Mouse (Mus musculus): ENCODE measurements around the gene 1700023F06Rik. TPM values are rescaled to one million over a fixed set of nuclear protein-coding genes. Genes with fewer than 3 reads are reported as not detected.

1700023F06Rik gene
- total and polyA plus RNA-seq, 3 experiments: not detected

DNA sequence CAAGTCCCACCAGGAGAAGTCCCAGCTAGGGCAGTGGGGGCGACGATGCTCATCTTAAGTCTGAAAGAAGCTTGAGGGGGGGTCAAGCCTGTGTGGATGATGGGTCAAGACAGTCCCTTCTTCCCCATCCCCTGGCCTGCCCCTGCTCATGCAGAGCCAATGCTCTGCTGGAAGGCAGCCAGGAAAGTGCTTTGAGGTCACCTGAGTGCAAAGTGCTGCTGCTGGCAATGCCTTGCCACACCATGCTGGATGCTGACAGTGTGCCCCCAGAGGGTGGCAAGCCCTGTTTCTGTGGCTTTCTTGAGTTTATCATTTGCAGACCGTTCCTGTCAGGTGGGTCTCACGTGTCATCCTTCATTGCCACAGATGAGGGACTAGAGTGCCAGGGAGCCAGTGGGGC, 11.6 kb upstream of the 1700023F06Rik start:
- no peak; the same call in 1 of the 2 replicates for ATAC-seq (ENCODE audit: extremely low read depth, insufficient number of reproducible peaks, low FRiP score, poor library complexity, severe bottlenecking)
- Histone ChIP-seq H3K4me1 (ENCODE audit: insufficient read depth, low read depth, low read length) (peaks cover 31% of the 10 kb centered on the region), H3K4me3 (ENCODE audit: low read depth, low read length) (no peak overlapping the region), H3K36me3 (replicated peaks) (peaks cover 45% of the 10 kb centered on the region), H3K9me3 (replicated peaks) (no peaks in the 10 kb centered on the region), H3K27me3 (ENCODE audit: insufficient read depth, low read length) (peaks cover 15% of the 10 kb centered on the region)
- TF ChIP-seq GATA1 (IDR thresholded peaks at IDR 0.05; ENCODE audit: borderline replicate concordance, low read length): no peak
- no peak for TF ChIP-seq CTCF (IDR thresholded peaks at IDR 0.05; ENCODE audit: low read depth, low read length)
- TF ChIP-seq GATA2 (IDR thresholded peaks at IDR 0.05; ENCODE audit: borderline replicate concordance, low read depth, low read length): no peak
- no peak for TF ChIP-seq TAL1 (conservative IDR thresholded peaks at IDR 0.05; ENCODE audit: low read depth, low read length)
- TF ChIP-seq POLR2AphosphoS5 (IDR thresholded peaks at IDR 0.05; ENCODE audit: insufficient replicate concordance, low read depth, low read length): no peak
- DNase-seq (ENCODE audit: low spot score): no peak

- peaks cover 33% of the 10 kb centered on the region for H3K4me1 ChIP-seq (ENCODE audit: insufficient read depth, low read depth, low read length)
- H3K36me3 ChIP-seq (replicated peaks): peaks cover 38% of the 10 kb centered on the region
- DNase-seq (ENCODE audit: low spot score): no peak
- no peaks in the 10 kb centered on the region for H3K9me3 ChIP-seq (replicated peaks)
- H3K4me3 ChIP-seq (ENCODE audit: low read depth, low read length): no peak overlapping the region
- TF ChIP-seq CTCF (IDR thresholded peaks at IDR 0.05; ENCODE audit: low read depth, low read length): no peak
- no peak for TF ChIP-seq TAL1 (conservative IDR thresholded peaks at IDR 0.05; ENCODE audit: low read depth, low read length)
- no peak for TF ChIP-seq GATA2 (IDR thresholded peaks at IDR 0.05; ENCODE audit: borderline replicate concordance, low read depth, low read length)
- TF ChIP-seq GATA1 (IDR thresholded peaks at IDR 0.05; ENCODE audit: borderline replicate concordance, low read length): no peak
- TF ChIP-seq POLR2AphosphoS5 (IDR thresholded peaks at IDR 0.05; ENCODE audit: insufficient replicate concordance, low read depth, low read length): no peak
- H3K27me3 ChIP-seq (ENCODE audit: insufficient read depth, low read length): peaks cover 15% of the 10 kb centered on the region
- no peak for ATAC-seq (ENCODE audit: extremely low read depth, insufficient number of reproducible peaks, low FRiP score, poor library complexity, severe bottlenecking)
Measured at GRCm38 (mm10) chr11:103219259-103219658, 10.9 kb upstream of the 1700023F06Rik start.

GRCm38 (mm10) chr11:103218517-103218901, 10.2 kb upstream of the 1700023F06Rik start:
- DNase-seq (ENCODE audit: low spot score): no peak
- TF ChIP-seq GATA2 (IDR thresholded peaks at IDR 0.05; ENCODE audit: borderline replicate concordance, low read depth, low read length): no peak
- no peak for TF ChIP-seq CTCF (IDR thresholded peaks at IDR 0.05; ENCODE audit: low read depth, low read length)
- TF ChIP-seq TAL1 (conservative IDR thresholded peaks at IDR 0.05; ENCODE audit: low read depth, low read length): no peak
- TF ChIP-seq POLR2AphosphoS5 (IDR thresholded peaks at IDR 0.05; ENCODE audit: insufficient replicate concordance, low read depth, low read length): no peak
- no peak for TF ChIP-seq GATA1 (IDR thresholded peaks at IDR 0.05; ENCODE audit: borderline replicate concordance, low read length)
- Histone ChIP-seq H3K36me3 (replicated peaks) (peaks cover 31% of the 10 kb centered on the region), H3K4me1 (ENCODE audit: insufficient read depth, low read depth, low read length) (peaks cover 33% of the 10 kb centered on the region), H3K9me3 (replicated peaks) (peaks cover 4% of the 10 kb centered on the region), H3K27me3 (ENCODE audit: insufficient read depth, low read length) (peaks cover 15% of the 10 kb centered on the region), H3K4me3 (ENCODE audit: low read depth, low read length) (no peak overlapping the region)
- no peak for ATAC-seq (ENCODE audit: extremely low read depth, insufficient number of reproducible peaks, low FRiP score, poor library complexity, severe bottlenecking)

GRCm38 (mm10) chr11:103217790-103218516, 9.6 kb upstream of the 1700023F06Rik start, which contains the start of gene Spata32:
TSS of gene Spata32 (minus strand) at chr11:103218432.
- Histone ChIP-seq H3K4me3 (ENCODE audit: low read depth, low read length) (no peak within 1 kb of the TSS), H3K9me3 (replicated peaks) (peaks cover 7% of the 10 kb centered on the region), H3K36me3 (replicated peaks) (peaks cover 29% of the 10 kb centered on the region), H3K27me3 (ENCODE audit: insufficient read depth, low read length) (peaks cover 15% of the 10 kb centered on the region), H3K4me1 (ENCODE audit: insufficient read depth, low read depth, low read length) (peaks cover 33% of the 10 kb centered on the region)
- TF ChIP-seq CTCF (IDR thresholded peaks at IDR 0.05; ENCODE audit: low read depth, low read length) (no peak), GATA1 (IDR thresholded peaks at IDR 0.05; ENCODE audit: borderline replicate concordance, low read length) (no peak), GATA2 (IDR thresholded peaks at IDR 0.05; ENCODE audit: borderline replicate concordance, low read depth, low read length) (no peak), POLR2AphosphoS5 (IDR thresholded peaks at IDR 0.05; ENCODE audit: insufficient replicate concordance, low read depth, low read length) (no peak), TAL1 (conservative IDR thresholded peaks at IDR 0.05; ENCODE audit: low read depth, low read length) (no peak)
- no peak for ATAC-seq (ENCODE audit: extremely low read depth, insufficient number of reproducible peaks, low FRiP score, poor library complexity, severe bottlenecking)
- DNase-seq (ENCODE audit: low spot score): no peak

DNA sequence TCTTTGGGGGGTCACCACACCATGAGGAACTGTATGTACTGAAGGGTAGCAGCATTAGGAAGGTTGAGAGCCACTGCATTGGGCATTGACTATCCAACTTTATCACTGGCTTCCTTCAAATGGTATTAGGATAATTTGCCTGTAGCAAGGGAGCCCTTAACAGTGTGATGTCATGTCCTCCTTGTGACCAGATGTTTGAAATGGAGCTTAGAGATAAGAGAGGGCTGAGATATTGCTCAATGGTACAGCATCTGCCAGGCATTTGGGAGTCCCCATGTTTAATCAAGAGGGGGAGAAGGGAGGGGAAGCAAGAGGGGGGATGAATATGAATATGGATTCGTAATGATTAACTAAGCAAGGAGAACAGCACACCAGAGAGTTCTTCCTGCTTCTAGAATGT, 7.0 kb upstream of the 1700023F06Rik start:
- peak; percentile 79 for ATAC-seq (ENCODE audit: extremely low read depth, insufficient number of reproducible peaks, low FRiP score, poor library complexity, severe bottlenecking)
- peak; percentile 28 for DNase-seq (ENCODE audit: low spot score)

DNA sequence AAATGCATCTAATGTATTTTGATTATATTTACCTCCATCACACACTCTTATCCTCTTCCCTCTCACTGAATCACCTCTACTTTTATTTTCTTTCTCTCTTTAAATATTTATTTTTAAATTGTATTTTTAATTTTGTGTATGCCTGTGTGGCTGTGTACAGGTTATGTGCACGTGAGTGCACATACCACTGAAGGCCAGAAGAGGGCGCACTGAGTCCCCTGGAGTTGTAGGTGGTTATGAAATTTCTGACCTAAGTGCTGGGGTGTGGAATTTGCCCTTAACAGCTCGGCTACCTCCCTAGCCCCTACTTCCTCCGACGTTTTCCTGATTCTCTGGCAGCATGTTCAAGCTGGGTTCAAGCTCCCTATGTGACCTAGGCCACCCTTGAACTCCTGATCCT, 5.4 kb upstream of the 1700023F06Rik start:
- no peak for TF ChIP-seq POLR2AphosphoS5 (IDR thresholded peaks at IDR 0.05; ENCODE audit: insufficient replicate concordance, low read depth, low read length)
- Histone ChIP-seq H3K36me3 (replicated peaks) (no peaks in the 10 kb centered on the region), H3K4me1 (ENCODE audit: insufficient read depth, low read depth, low read length) (peaks cover 10% of the 10 kb centered on the region), H3K27me3 (ENCODE audit: insufficient read depth, low read length) (peaks cover 29% of the 10 kb centered on the region), H3K4me3 (ENCODE audit: low read depth, low read length) (no peak overlapping the region), H3K9me3 (replicated peaks) (peaks cover 7% of the 10 kb centered on the region)
- ATAC-seq (ENCODE audit: extremely low read depth, insufficient number of reproducible peaks, low FRiP score, poor library complexity, severe bottlenecking) (no peak), DNase-seq (ENCODE audit: low spot score) (no peak)

More for the DNA sequence above, 7.0 kb upstream of the 1700023F06Rik start:
- Histone ChIP-seq H3K9me3 (replicated peaks) (peaks cover 7% of the 10 kb centered on the region), H3K27me3 (ENCODE audit: insufficient read depth, low read length) (peaks cover 21% of the 10 kb centered on the region), H3K36me3 (replicated peaks) (peaks cover 13% of the 10 kb centered on the region), H3K4me1 (ENCODE audit: insufficient read depth, low read depth, low read length) (peaks cover 17% of the 10 kb centered on the region), H3K4me3 (ENCODE audit: low read depth, low read length) (no peak overlapping the region)
- TF ChIP-seq GATA2 (IDR thresholded peaks at IDR 0.05; ENCODE audit: borderline replicate concordance, low read depth, low read length): no peak
- TF ChIP-seq TAL1 (conservative IDR thresholded peaks at IDR 0.05; ENCODE audit: low read depth, low read length): peak; percentile 49; the same call in 1 of the 2 replicates
